Mouse (Mus musculus): ENCODE measurements around the gene Rack1.

Gene Rack1

DNA sequence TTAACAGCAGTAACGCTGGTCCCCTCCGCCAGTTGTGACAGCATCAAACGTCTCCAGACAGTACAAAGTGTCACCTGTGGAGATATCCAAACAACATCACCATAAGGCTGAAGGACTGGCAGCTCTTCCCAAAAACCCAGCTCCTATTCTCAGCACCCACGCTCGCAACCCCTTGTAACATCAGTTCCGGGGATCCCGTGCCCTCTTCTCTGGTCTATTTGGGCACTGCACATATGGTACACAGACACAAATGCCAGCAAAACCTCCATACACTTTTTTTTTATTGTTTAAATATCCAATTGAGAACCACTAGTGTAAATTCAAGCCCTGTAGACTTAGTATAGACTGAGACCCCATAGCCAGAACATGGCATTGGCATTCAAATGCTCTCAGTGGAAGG, 4.9 kb upstream of the Rack1 start:
- DNase-seq (ENCODE audit: low spot score) = no peak

DNA sequence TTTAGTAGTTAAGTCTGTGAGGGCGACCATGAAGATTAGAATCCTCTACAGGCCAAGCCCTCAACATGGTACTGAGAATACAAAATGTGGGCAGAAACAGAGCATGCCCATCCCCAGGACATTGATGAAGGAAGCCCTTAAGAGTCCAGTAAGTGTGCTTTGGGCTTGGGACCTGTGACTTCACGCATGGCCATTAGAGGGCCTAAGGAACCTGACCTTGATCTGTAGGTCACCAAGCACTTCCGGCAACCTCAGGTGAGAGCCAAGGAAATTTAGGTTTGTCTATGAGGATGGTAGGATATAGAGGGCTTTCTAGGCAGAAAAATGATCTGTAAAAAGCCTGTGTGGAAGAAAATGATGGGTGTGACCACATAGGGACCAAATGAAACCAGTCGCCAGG, 3.8 kb upstream of the Rack1 start:
- no peak for DNase-seq (ENCODE audit: low spot score)

DNA sequence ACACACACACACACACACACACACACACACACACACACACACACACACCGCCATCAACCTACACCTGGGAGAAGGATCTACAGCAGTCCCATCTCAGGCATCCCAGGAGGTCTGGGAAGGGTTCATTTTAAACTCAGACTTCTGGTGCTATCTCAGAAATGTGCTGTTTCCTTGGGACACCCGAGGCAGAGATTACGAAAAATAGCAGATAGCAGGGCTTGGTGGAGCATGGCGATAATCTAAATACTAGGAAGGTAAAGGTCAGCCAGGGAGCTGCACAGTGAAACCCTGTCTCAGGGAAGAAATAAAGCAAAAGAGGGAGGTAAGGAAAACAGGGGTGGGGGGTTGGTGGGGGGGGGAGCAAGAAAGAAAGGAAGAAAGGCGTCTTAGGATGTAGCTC, 2.8 kb upstream of the Rack1 start:
- DNase-seq (ENCODE audit: low spot score) = no peak

DNA sequence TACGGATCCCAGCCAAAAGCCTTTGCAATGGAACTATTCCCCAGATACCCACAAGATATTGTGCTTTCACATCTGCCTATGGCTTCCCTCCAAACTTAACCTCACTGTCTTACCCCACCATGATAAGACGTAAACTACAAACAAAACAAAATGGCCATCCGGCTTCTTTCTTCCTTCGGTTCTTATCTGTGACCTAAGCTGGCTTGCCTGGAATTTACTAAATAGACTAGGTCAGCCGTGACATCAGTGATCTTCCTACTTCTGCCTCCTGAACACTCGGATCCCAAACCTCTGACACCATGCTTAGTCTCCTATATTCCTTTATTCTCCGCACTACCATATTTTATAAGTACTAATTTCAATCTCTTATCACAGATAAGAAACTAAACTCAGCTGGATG, 1.8 kb upstream of the Rack1 start:
- DNase-seq (ENCODE audit: low spot score) = no peak

DNA sequence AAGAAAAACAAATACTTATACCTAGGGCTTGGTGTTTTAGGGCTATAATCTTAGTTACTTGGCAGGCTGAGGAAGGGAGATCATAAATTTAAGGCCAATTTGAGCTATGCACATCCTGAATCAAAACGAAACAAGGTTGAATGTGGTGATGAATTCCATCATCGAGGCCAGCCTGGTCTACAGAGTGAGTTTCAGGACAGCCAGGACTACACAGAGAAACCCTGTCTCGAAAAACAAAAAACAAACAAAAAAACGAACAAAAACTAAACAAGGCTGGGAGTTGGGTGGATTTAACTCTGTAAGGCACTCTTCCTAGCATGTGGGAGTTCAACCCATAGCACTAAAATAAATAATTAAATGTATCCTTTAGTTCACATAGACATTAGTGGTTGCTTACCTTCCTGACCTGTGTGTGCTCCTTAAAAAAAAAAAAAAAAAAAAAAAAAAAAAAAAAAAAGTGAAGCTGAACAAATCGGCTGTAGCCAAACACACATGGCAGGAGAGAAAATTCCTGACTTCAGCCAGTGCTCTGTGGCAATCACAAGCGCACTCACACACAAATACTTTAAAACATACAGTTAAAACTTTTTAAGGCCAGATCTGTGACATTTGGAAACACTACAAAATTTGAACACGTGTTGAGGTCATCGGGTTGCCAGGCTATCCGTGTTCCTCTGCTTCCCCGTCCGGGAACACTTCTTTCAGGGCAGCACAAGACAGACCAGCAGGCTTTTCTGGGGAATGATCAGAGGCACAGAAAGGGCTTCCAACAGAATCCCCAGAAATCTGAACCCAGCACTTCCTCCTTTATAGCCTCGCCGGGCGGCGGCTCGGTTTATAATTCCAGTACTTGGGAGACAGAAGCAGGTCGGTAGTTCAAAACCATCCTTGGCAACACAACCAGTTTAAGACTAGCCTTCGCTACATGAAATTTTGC, 880 bp upstream of the Rack1 start:
- DNase-seq (ENCODE audit: low spot score) = no peak

DNA sequence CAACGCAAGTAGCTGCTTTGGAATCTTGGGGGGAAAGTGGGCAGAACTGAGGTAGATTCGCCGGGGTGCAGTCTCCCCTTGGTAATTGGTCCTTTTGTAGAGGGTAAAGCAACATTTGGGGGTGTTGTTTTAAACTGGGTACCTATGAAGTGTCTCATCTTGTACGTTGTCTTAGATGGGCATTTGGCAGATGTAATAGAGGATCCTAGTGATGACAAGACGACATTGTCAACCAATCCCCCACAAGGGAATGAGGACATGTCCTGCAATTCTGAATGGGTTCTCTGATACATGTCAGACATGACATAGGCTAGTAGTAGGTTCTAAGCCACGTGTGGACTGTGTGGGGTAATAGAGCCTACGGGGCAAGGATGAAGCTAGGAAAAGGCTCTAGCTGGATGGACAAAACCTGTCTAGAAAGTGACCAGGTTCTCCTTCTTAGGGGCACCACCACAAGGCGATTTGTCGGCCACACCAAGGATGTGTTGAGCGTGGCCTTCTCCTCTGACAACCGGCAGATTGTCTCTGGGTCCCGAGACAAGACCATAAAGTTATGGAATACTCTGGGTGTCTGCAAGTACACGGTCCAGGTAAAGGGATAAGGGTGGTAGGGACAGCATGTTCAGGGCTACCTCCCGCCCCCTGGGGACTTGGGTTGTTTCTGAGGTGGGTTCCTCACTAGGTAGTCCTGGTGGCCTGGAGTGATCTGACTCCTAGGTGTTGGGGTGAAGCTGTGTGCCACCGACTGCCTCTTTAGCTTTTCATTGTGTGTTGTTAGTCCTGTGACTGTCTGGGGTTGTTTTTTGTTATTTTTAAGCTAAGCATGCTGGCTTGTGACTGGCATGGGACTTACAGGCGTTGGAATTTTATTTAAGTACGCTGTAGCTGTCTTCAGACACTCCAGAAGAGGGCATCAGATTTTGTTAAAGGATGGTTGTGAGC, 2.0 kb downstream of the Rack1 start:
- DNase-seq (ENCODE audit: low spot score) = no peak

DNA sequence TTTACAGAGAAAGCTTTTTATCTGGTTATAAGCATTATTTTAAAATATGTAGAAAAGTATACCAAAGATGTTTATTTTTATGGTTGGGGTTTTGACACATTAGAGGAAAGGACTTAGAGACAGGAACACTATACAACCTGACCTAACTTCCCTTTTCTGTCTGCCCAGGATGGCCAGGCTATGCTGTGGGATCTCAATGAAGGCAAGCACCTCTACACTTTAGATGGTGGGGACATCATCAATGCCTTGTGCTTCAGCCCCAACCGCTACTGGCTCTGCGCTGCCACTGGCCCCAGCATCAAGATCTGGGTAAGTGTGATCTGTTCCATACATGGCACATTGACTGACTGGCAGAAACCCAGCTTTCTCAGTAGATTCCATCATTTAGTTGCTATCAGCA, 3.9 kb downstream of the Rack1 start:
- DNase-seq (ENCODE audit: low spot score) = no peak

DNA sequence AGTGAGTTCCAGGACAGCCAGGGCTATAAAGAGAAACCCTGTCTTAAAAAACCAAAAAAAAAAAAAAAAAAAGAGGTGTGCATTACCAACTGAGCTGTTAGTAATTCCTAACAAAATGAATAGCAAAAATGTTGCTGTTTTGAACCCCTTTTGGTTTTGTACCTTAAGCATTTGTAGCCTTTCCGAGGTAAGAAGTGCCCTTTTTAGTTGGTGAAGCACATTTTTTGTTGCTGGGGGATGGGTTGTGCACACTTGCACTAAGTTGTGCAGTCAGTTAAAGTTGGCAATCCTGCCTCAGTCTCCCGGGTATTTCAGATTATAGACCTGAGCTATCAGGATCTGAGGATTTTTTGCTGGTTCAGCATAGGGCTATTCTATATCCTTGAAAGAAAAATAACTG, 4.8 kb downstream of the Rack1 start:
- no peak for DNase-seq (ENCODE audit: low spot score)

DNA sequence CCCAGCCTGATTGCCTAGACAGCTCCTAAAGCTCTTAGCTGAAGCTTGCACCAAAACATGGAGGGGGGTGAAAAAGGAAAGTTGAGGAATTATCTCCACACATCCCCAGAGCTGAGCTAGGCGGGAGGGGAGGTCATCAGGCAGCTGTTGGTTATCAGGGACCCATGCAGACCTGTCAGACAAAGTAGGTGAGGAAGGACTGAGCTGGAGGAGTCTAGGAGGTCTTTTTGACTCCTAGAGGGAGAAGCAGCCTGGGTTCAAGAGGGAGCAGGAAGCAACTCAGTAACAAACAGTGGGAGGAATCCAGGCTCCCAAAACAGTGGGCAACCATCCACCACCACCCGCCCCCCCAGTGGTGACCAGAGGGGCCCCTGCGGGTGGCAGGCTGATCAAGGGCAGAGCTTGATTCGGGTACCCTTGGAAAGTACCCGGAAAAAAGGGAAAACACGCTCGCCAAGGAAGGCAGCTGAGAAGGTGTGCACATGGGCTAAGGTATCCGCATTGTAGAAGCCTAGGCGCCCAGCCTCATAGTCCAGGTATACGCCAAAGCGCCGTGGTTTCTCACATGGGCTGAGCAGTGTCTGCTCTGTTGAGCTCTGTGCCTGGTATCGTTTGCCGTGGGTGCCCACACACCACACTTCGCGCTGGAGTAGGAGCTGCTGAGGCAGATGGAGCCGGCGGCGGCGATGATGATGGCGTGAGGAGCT, 6.9 kb downstream of the Rack1 start:
- no peak for DNase-seq (ENCODE audit: low spot score)

DNA sequence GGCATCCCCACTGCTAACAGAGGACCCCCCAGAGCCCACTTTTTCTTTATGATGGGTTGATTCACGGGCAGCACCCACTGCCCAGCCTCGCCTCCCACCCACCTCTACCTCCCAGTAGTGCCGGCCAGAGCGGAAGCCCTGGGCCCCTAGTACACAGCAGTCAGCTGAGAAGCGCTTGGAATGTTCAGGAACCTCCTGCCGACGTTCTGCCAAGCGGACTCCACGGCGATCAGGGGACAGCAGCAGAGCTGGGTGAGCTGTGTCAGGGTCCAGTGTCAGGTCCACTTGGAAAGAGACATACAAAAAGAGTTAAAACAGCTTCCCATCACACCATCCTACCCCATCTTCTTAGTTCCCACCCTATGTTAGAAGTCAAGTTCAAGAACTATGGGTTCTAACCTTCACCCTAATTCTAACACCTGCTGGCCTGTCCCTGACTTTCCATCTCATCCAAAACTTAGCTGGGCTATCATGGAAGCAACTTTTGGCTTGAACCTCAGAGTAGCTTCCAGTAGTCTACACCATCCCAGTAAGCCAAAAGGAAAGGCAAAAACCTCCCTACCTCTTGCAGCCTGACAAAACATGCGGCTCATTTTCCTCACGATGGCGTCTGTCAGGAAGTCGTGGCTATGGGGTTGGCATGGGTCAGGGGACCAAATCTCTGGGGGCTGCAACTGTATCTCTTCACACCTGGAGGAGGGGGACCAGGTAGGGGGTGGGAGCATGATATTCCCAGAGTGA, 7.6 kb downstream of the Rack1 start:
- DNase-seq (ENCODE audit: low spot score) = no peak

DNA sequence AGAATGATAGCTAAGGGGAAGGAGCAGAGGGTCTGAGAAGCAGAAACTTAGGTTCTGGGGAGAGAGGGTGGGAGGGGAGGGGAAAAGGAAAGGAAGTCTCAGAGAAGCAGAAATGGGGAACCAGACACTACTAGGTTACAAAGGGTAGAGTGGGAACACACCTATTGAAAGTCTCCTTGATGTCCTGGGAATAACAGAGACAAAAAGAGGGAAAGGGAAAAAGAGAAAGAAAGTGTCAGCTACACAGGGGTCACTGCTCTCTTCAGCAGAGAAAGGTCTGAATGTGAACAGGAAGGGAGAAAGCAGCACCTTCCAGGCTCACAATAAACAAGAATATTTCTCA, 8.1 kb downstream of the Rack1 start:
- DNase-seq (ENCODE audit: low spot score) = no peak

DNA sequence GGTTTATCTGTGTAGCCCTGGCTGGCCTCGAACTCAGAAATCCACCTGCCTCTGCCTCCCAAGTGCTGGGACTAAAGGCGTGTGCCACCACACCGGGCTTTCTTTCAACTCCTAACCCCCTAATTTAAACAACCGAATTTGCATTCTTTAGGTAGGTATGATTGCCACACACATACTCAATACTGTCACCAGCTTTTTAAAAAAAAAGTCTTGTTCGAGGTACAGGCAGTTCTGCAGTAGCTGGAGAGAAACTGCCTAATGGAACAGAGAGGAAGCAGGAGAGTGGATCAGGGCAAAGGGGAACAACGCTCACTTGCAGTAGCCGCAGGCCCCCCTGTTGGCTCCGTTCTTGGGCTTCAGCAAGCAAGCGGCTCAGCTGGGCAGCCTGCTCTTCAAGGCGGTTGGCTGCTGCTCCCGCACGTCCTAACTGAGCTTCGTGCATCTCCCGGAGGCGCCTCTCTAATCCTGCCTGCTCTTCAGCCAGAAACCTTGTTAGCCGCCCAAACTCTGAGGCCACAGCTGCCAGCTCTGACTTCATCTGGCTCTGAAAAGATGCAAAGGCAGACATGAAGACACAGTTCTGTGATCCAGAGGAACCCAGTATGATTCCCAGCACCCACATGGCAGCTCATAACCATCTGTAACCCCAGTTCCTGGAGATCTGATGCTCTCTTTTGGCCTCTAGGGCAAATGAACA, 8.8 kb downstream of the Rack1 start:
- DNase-seq (ENCODE audit: low spot score) = no peak

DNA sequence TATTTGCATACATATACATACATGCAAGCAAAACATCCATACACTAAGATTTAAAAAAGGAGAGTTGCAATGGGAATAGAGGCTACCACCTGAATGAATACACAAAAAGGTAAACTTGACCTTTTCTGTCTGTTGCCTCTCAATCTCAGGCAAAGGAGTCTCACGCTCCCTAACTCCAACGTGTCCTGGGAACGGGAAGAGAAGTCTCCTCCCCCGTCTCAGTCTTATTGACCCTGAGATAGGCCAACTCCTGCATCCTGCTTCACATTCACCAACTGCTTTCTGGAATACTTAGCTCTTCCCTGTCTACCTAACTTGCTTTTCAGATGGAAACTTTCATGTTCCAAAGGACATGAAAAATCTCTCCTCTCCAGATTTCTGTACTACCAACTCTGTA, 9.3 kb downstream of the Rack1 start:
- no peak for DNase-seq (ENCODE audit: low spot score)

DNA sequence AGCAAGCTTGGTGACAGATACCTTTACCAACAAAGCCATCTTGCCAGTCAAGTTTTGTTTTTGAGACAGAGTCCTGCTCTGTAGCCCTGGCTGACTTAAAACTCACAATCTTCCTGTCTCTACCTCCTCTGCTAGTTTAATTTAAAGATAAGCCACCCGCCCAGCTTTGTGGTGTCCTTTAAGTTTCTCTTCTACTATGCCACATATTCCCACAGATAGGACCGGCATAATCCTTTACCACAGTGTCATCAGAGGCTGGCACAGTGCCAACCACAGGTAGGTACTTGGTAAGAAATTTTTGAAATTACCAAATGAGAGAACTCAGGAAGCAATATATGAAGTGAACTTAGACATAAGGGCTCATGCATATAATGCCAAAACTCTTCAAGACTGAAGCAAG, 10.0 kb downstream of the Rack1 start:
- DNase-seq (ENCODE audit: low spot score) = no peak

DNA sequence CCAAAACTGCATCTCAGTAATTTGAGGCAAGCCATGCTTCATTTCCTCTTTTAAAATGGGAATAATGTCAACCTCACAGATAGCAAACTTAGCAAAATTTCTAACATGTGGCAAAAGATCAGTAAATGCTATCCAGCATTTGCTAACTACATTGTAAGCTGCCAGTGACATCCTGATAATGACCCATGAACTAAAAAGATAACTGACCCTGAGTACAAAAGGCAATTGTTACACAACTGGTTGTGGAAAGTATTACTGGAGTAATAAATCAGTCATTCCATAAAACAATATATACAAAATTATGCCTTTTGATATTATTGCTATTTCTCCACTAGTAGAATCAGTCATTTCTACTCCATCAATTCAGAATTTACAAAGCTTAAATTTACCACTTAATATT, 13.7 kb downstream of the Rack1 start:
- DNase-seq (ENCODE audit: low spot score) = no peak

DNA sequence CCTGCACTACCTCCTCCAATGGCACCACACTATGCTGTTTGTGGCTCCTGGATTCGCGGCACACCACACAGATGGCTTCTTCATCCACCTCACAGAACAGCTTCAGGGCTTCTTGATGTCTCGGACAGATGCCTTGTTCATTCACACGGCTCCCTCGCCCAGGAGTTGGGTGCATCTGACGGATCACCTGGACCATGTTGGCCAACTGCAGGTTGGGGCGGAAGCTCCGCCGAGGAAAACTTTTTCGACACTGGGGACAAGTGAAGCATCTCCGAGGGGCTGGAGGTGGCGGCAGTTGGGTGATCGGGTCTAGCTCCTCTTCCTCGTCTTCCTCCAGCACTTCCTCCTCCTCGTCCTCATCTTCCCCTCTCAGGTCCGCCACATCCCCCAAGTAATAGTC, 15.7 kb downstream of the Rack1 start:
- no peak for DNase-seq (ENCODE audit: low spot score)

DNA sequence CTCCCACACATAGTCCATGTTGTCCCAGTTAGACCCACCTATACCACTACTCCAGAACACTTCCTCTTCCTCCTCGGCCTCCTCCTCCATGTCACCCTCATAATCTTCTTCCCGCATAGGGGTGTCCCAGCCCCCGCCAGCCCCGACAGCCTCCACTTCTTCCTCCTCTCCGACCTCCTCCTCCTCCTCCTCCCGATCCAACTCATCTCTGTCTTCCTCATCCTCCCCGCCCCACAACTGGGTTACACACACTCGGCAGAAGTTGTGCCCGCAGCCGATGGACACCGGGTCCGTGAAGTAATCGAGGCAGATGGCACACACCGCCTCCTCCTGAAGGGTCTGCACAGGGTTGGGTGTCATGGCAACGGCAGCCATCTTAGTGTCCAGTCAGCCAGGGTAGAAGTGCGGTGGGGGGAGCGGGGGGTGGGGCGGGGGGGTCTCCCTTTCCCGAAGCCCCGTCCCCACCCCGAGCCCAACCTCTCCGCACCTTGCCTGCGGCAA, 16.2 kb downstream of the Rack1 start:
- peak; percentile 36 for DNase-seq (ENCODE audit: low spot score)

DNA sequence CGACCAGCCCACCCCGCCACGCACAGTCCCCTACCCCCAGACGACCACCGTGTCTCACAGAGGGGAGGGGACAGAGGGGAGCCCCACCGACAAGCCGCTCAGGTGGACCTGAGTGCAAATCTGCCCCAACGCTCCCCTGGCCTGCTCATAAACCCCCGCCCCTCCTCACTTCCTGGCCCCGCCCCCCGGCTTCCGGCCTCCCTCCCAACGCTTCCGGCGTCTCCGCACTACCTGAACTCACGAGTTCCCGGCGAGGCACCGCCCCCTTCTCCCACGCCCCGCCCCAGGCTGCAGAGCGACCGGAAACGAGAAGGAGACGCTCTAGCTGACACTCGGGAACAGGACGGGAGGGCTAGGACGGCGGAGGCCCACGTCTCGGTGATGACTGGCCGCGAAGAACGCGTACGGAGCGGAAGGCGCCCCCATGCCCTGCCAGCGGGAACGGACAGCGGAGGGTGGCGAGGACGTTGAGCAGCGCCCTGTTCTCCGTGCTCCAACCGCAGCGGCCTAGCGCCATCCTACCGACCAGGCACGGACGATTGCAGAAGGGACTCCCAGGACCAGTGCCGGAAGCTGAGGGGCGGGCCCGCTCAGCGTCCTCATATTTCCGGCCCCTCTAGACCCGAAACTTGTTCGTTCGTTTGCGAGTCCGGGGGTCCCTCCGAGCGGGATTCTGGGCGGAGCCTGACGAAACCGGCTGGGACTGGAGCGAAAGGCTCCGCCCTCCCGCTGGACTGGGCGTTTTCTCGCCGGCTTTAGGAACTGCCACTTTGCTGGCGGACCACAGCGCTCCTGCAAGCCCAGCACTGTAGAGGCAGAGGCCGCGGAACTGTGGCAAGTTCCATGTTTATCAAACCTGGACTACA, 16.9 kb downstream of the Rack1 start, which contains the start of gene Trim41:
Gene Trim41, minus strand, starts transcription at position 554 of the 866 bp plus-strand sequence.
- DNase-seq (ENCODE audit: low spot score) = peak; percentile 99

DNA sequence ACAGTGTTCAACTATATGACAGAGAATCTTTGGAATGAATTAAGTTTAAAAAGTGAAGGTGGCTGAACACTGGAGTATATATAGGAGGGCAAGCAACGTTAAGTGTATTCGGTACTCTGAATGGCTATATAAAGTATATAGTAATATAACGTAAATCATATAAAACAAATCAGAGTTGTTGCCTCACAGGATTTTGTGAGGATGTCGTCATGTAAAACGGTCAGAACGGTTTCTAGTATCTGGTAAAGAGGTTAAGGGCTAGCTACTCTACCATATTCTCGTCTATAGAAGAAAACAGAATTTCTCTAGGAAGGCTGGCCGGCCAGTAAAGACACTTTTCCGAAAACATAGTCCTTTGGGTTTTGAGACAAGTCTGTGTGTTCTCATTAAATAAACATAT, 17.7 kb downstream of the Rack1 start:
- DNase-seq (ENCODE audit: low spot score) = no peak

DNA sequence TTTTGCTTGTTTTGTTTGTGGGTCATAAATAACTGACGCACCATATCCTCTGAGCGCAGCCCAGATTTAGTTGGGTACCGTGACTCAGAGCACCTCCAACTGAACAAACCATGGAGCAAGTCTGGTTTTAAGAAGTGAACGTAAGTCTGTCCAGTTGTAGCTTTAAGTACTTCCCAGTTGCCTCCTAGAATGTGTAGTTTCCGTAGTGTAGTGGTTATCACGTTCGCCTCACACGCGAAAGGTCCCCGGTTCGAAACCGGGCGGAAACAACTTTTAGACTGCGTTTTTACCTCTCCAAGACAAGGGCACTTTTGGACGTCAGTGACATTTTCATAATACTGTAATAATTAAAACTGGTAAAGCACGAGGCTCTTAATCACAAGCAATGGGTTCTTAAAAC, 18.2 kb downstream of the Rack1 start:
- DNase-seq (ENCODE audit: low spot score) = peak; percentile 55

Data from ovary, adult 18-20 months (tissue).